Mouse (Mus musculus) layer of hippocampus, adult 11-12 months (tissue): Measurements from ENCODE around the gene Setdb2.

ENCODE experiments used
- DNase-seq: peaks from one replicate; pipeline ENCODE4 v3.0.0; 2022; ENCODE audit warnings: low spot score

The Setdb2 gene

DNA sequence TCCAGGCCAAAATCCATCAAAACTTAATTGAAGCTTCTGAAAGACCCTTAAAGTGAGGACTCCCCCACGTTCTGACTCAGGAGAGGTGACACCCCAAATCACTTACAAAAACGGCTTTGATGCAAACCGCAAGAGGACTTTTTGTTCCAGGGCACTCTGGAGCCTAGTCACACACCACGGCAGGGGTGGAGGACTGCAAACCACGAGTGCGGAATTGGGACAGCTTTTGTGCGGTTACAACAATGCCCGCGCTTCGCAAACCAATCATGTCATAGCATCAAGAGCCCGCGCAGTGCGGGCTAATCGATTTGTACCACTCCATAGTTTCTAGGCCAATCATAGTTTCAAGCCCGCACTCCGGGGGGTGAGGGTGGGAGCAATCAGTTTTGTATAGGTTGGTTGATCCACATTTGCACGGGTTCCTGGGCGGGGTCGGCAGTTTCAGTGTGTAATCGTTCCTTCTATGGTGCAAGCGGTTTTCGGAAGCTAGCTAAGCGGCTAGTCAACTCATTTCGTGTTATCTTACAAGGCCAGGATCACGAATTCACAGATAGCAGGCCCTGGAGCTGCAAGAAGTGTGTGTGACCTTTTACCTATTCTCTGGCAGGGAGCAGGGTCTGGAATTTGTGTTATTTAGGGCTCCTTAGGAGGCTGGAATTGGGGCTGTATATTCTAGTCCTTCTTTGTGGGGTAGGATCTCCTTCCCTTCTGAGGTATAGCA is 70.2 kb downstream of the Setdb2 start:
- no peak for DNase-seq

DNA sequence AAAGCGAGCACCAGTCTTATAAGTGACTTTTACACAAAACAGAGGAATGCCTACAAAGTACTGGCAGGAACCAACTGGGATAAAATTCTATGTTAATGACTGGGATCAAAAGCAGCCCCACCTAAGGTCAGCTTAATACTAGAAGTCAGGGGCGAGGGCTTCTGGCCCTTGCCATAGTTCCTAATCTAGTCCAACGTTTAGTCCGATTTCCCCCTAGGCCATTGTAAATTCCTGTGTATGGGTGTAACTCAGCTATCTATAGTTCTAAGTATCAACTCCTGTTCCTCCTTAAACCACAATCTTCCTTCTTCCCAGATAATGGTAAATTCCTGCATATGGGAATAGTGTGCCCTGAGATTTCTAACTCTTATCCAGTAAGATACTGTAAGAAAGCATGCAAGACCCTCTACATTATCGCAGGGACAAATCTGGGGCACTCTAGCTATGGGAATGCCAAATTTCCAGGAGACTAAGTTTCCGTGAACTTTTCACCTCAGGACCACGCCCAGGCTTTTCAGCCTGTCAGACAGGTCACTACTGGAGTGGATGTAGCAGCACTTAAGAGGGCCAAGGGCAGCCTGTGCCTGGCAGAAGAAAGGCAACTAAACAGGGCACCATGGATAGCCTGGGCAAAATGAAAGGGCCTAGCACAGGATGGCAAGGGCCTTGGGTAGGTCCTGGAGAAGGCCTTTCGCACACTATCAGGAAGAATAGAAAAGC is 74.1 kb downstream of the Setdb2 start:
- DNase-seq = no peak

DNA sequence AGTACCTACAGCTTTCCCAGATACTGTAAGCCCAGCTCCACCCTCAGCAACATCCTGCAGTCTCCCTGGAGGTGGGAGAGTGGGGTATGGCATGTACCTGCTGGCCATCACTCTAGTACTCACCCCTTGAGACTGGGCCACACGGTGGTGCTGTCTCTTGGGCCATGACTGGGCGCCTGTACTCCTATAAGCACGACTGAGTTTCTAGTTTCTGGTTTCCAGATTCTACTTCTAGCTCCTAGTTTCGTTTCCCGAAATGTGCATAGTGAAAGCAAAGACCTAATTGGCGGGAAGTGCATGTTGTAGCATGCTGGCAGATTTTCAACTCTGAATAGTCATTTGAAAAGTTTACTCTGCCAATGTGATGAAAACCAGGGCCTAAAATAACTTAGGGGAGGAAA is 75.4 kb downstream of the Setdb2 start, which contains the start of gene Phf11d:
Gene Phf11d (minus strand): TSS at position 227 of the 401 bp plus-strand sequence.
- peak; percentile 32 for DNase-seq
